27 mouse cellular contexts compared by ENCODE assay signal in the genomic region with DNA sequence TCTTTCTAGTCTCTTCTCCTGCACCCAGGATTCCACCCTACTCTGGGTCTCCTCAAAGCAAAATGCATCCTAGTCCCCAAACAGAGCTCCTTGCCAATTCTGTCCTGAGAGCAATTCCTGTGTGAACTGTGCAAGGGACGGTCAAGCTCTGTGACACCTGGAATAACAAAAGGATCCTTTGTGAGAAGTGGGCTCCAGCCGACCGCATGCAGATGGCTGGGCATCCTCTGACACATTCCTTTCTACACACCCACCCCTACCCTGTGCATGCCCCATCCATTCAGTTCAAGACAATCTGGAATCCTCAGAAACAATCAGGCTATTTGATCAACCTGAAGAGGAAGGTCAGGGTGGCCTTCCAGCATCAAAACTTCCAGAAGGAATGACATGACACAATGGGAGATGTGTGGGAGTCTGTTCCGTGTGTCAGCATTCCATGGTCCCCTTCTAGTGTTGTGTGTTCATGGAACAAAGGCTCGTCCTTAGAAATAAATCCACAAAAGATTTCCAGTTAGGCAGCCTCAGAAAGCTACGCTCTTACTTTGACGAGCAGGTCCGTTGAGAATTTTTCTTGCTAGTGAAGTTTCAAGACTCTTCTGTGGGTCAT. TPM values are rescaled to one million over a fixed set of nuclear protein-coding genes. Genes with fewer than 3 reads are reported as not detected.
"Had no signal": no experiment of that assay in that cellular context is flagged by ENCODE, and none has a peak within 500 bp of the region (broad histone marks: within the 10 kb centered on the region; RNA-seq: fewer than 3 reads in every experiment).

No protein-coding gene starts in this region.

- H3K27ac ChIP-seq: liver, embryonic 13.5 days; midbrain, embryonic 13.5 days; neural tube, embryonic 12.5 days; neural tube, embryonic 15.5 days; stomach, postnatal 0 days had no signal

- H3K4me2 ChIP-seq: liver, embryonic 13.5 days; midbrain, embryonic 13.5 days; neural tube, embryonic 12.5 days; neural tube, embryonic 15.5 days had no signal

- DNase-seq: kidney, adult 18-20 months; kidney, adult 9 months; kidney, postnatal 14 days; kidney, postnatal 4 days; liver, embryonic 13.5 days; lung, adult 2 months; lung, postnatal 14 days; lung, postnatal 4 days; right cerebral cortex, adult 18-20 months; right cerebral cortex, postnatal 14 days; right cerebral cortex, postnatal 4 days; thymus, adult 2 months; thymus, postnatal 14 days; thymus, postnatal 4 days had no signal

- H3K27me3 ChIP-seq: midbrain, embryonic 13.5 days; neural tube, embryonic 12.5 days had no signal

- H3K9me3 ChIP-seq: liver, embryonic 13.5 days; midbrain, embryonic 13.5 days; neural tube, embryonic 12.5 days; neural tube, embryonic 15.5 days had no signal

- H3K4me3 ChIP-seq: liver, embryonic 13.5 days; midbrain, embryonic 13.5 days; myocyte; neural tube, embryonic 12.5 days; neural tube, embryonic 15.5 days had no signal

- H3K4me1 ChIP-seq: liver, embryonic 13.5 days; neural tube, embryonic 12.5 days had no signal

- H3K36me3 ChIP-seq: liver, embryonic 13.5 days; midbrain, embryonic 13.5 days; neural tube, embryonic 12.5 days; neural tube, embryonic 15.5 days had no signal

- ATAC-seq: midbrain, embryonic 13.5 days; midbrain, embryonic 16.5 days had no signal

- H3K9ac ChIP-seq: liver, embryonic 13.5 days; midbrain, embryonic 13.5 days; neural tube, embryonic 12.5 days; neural tube, embryonic 15.5 days had no signal

RNA-seq across cellular contexts. Expression of a gene that starts 9.2 kb away (rescaled TPM):
- total RNA-seq: megakaryocyte progenitor cell, adult 5-6 weeks; megakaryocyte-erythroid progenitor cell, adult 5-6 weeks; monocyte, adult 5-6 weeks had no signal

RNA-seq across cellular contexts. Expression of a gene that starts 41.6 kb away (rescaled TPM):
- total RNA-seq: liver, adult 2 months; megakaryocyte progenitor cell, adult 5-6 weeks; megakaryocyte-erythroid progenitor cell, adult 5-6 weeks; monocyte, adult 5-6 weeks had no signal
- polyA plus RNA-seq: limb, embryonic 11.5 days; liver, adult 2 months; liver, embryonic 13.5 days; liver, embryonic 16.5 days; lung, embryonic 16.5 days; midbrain, embryonic 13.5 days; midbrain, embryonic 16.5 days; neural tube, embryonic 12.5 days had no signal
